Mouse (Mus musculus) spleen, embryonic (tissue): ENCODE data around the gene Dnah9.

Source experiments
- CTCF ChIA-PET: fragments of 350-600 bp; sonication (Branson Sonifier 250); formaldehyde crosslinking; loops from one replicate; lab custom pipeline; 2022; lab: Charles Lee

The Dnah9 gene

GRCm38 (mm10) chr11:65927962-65928361, 240.4 kb downstream of the Dnah9 start:
- CTCF ChIA-PET: no interaction called here

- CTCF ChIA-PET: interaction anchor here (0.6 kb wide), 1 partner anchor 289 kb away, joined by 6 read pairs; no protein-coding TSS in a partner anchor
Measured at GRCm38 (mm10) chr11:65918480-65919236, 249.7 kb downstream of the Dnah9 start.

GRCm38 (mm10) chr11:65909195-65909594, 259.2 kb downstream of the Dnah9 start:
- CTCF ChIA-PET: no interaction called here

GRCm38 (mm10) chr11:65905487-65905886, 262.9 kb downstream of the Dnah9 start:
- CTCF ChIA-PET: no interaction called here

GRCm38 (mm10) chr11:65903944-65904343, 264.4 kb downstream of the Dnah9 start:
- CTCF ChIA-PET: no interaction called here

- CTCF ChIA-PET: no interaction called here
Measured at GRCm38 (mm10) chr11:65881465-65881864, 286.9 kb downstream of the Dnah9 start.

GRCm38 (mm10) chr11:65877146-65877775, 291.1 kb downstream of the Dnah9 start:
- CTCF ChIA-PET: no interaction called here

- CTCF ChIA-PET: no interaction called here
Measured at GRCm38 (mm10) chr11:65861476-65861875, 306.9 kb downstream of the Dnah9 start.

- CTCF ChIA-PET: no interaction called here
Measured at GRCm38 (mm10) chr11:65852066-65852465, 316.3 kb downstream of the Dnah9 start.

- CTCF ChIA-PET: no interaction called here
Measured at GRCm38 (mm10) chr11:65846446-65846845, 321.9 kb downstream of the Dnah9 start.

- CTCF ChIA-PET: no interaction called here
Measured at GRCm38 (mm10) chr11:65838999-65839398, 329.4 kb downstream of the Dnah9 start.

- CTCF ChIA-PET: no interaction called here
Measured at GRCm38 (mm10) chr11:65824556-65824955, 343.8 kb downstream of the Dnah9 start.

- CTCF ChIA-PET: no interaction called here
Measured at GRCm38 (mm10) chr11:65820877-65821276, 347.5 kb downstream of the Dnah9 start.

- CTCF ChIA-PET: interaction anchor here (0.6 kb wide), 1 partner anchor 1233 kb away, joined by 5 read pairs; no protein-coding TSS in a partner anchor
Measured at GRCm38 (mm10) chr11:65820280-65820679, 348.1 kb downstream of the Dnah9 start.

GRCm38 (mm10) chr11:65818193-65818592, 350.2 kb downstream of the Dnah9 start:
- CTCF ChIA-PET: no interaction called here

GRCm38 (mm10) chr11:65816237-65816636, 352.1 kb downstream of the Dnah9 start:
- CTCF ChIA-PET: no interaction called here

GRCm38 (mm10) chr11:65814381-65814780, 354.0 kb downstream of the Dnah9 start:
- CTCF ChIA-PET: no interaction called here

- CTCF ChIA-PET: no interaction called here
Measured at GRCm38 (mm10) chr11:65812088-65812487, 356.3 kb downstream of the Dnah9 start.

- CTCF ChIA-PET: interaction anchor here (0.6 to 1.5 kb wide), 2 partner anchors 18 to 19 kb away, joined by 4 to 9 read pairs; partner anchors contain the start of gene Map2k4
Measured at GRCm38 (mm10) chr11:65807601-65808000, 360.8 kb downstream of the Dnah9 start.

- CTCF ChIA-PET: interaction anchor here (0.6 to 1.5 kb wide), 2 partner anchors 18 to 19 kb away, joined by 4 to 9 read pairs; partner anchors contain the start of gene Map2k4
Measured at GRCm38 (mm10) chr11:65806909-65807504, 361.3 kb downstream of the Dnah9 start, which contains the start of gene Zkscan6. TSS of gene Zkscan6 (plus strand) at chr11:65807175.

GRCm38 (mm10) chr11:65806321-65806904, 361.9 kb downstream of the Dnah9 start:
- CTCF ChIA-PET: interaction anchor here (0.7 to 1.5 kb wide), 2 partner anchors 18 to 21 kb away, joined by 3 to 4 read pairs; partner anchors contain the start of gene Map2k4

- CTCF ChIA-PET: no interaction called here
Measured at GRCm38 (mm10) chr11:65801899-65802298, 366.5 kb downstream of the Dnah9 start.
